Mouse (Mus musculus): ENCODE results near the gene Prkd2.

Gene Prkd2

DNA sequence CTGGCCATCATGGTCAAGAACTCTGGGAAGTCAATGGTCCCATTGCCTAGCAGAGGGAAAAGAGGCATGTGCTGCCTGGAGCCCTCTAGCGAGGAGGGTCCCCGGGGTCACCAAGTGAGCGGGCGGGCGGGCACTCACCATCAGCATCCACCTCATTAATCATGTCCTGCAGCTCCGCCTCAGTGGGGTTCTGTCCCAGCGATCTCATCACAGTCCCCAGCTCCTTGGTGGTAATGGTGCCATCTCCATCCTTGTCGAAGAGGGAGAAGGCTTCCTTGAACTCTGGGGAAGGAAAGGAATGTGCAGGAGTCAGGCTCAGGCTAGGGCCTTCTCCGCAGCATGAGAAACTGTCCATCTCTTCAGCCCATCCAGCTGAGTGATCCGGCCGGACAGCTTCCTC, 74.7 kb downstream of the Prkd2 start:
- DNase-seq (ENCODE audit: low read depth, low spot score) = no peak

DNA sequence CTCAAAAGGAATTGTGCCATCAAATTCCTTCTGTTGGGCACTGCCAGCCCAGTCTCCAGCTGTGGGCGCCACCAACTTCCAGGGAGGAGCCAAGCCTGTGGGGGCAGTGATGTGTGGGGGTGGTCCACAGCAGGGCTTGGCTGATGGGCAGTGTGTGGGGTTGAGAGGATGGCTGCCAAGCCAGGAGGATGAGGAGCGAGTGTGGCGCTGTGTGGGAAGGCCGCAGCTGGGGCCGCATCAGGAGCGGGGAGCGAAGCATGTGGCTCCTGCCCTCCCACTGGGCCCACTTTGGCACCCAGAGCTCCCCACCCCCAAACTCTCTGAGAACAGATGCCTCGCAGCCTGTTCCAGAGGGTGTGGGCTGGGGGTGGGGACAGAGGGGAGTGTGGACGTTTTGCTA, 75.3 kb downstream of the Prkd2 start:
- DNase-seq (ENCODE audit: low read depth, low spot score) = no peak

DNA sequence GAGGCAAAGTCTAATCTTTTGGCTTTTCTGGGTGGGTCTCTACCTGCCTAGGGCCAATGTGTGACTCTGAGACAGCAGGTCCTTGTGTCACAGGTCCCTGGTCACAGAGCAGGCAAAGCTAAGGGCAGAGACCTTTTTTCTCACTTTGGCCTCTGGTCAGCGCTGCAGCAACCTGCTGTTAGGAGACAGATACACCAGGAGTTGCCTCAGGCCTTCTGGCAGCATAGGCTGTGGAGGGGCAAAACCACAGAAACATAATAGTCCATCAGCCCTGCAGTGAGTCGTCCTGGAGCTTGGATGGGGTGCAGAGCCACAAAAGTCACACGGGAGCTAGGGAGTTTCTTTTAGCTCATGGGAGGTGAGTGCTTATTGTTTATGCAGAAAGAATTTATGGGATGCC, 76.0 kb downstream of the Prkd2 start:
- DNase-seq (ENCODE audit: low read depth, low spot score) = peak; percentile 63

DNA sequence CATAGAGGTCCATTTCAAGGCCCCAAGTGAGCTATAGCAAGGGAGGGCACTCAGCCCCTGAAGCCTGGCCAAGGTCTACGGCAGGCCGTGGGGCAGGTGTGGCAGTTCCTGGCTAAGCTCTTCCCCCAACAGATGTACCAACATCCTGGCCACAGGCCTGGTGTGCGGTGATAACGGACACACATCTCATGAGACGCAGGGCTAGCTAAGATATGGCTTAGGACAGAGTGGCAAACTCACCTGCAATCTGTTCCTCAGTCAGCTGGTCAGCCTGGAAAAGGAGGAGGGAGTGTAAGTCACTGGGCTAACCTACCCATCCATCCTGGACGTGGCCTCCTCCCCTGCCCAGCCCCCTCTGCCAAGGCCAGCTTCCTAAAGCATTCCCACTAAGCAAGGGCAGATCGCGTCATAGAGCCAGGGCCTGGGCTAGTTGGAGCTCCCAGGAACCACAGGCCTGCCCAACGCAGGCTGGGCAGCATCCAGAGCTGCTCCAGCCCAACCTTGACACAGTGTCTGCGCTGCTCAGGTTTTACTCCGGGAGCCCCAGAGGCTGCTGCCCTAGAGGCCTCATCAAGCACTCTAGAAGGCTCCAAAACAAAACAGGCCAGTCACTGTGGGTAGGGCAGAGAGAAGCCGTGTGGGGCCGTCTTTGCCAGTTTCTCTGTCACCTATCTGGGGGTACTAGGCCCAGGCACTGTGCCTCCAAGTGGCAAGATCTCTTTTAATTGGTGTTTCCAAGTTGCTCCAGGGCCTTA, 76.9 kb downstream of the Prkd2 start:
- peak; percentile 20 for DNase-seq (ENCODE audit: low read depth, low spot score)

All from 3T3-L1 (cell line).